Comparison of ENCODE assay signal across 15 mouse cellular contexts in genomic region chr4:126319806-126320205, GRCm38 (mm10). TPM values are rescaled to one million over a fixed set of nuclear protein-coding genes. Genes with fewer than 3 reads are reported as not detected.
DNase-seq lines count a peak whose midpoint lies in the region; ATAC-seq and TF ChIP-seq lines count a peak whose summit lies in the region.
"Had no signal": no experiment of that assay in that cellular context is flagged by ENCODE, and none has a peak within 500 bp of the region (broad histone marks: within the 10 kb centered on the region; RNA-seq: fewer than 3 reads in every experiment).

No protein-coding gene starts in this region.

- no peak for ATAC-seq in heart, embryonic 13.5 days (ENCODE audit: extremely low read depth, insufficient number of reproducible peaks, low FRiP score, low TSS enrichment)
- ATAC-seq in heart, embryonic 11.5 days (replicated peaks; ENCODE audit: insufficient number of reproducible peaks, low FRiP score, low TSS enrichment): no peak
- ATAC-seq in megakaryocyte, adult 5-6 weeks (ENCODE audit: poor library complexity, severe bottlenecking): no peak
- ATAC-seq in liver, embryonic 14.5 days (ENCODE audit: insufficient read depth): no peak

- DNase-seq in liver, embryonic 14.5 days (ENCODE audit: low read depth in 3 of 3, low spot score in 3 of 3): no peak
- no peak for DNase-seq in frontal cortex, postnatal 25 days (ENCODE audit: low spot score in 2 of 2)
- no peak for DNase-seq in left cerebral cortex, postnatal 36 days (ENCODE audit: low spot score in 2 of 2)
- DNase-seq: adrenal gland, adult 2 months; lung, embryonic 14.5 days; lung, postnatal 4 days; midbrain, embryonic 14.5 days; right cerebral cortex, adult 18-20 months had no signal

- H3K27me3 ChIP-seq in heart, embryonic 13.5 days (replicated peaks): peaks cover 28% of the 10 kb centered on the region
- H3K27me3 ChIP-seq in heart, embryonic 11.5 days (ENCODE audit: control insufficient read depth, insufficient read depth, low read length): peaks cover 22% of the 10 kb centered on the region
- H3K27me3 ChIP-seq in megakaryocyte, embryonic 14.5 days (replicated peaks): peaks cover 20% of the 10 kb centered on the region
- H3K27me3 ChIP-seq in liver, embryonic 14.5 days (ENCODE audit: control insufficient read depth, insufficient read depth, low read length): no peaks in the 10 kb centered on the region

- H3K36me3 ChIP-seq in heart, embryonic 13.5 days: peaks cover 40% of the 10 kb centered on the region
- H3K36me3 ChIP-seq in heart, embryonic 11.5 days (ENCODE audit: control insufficient read depth, insufficient read depth, low read length): peaks cover 22% of the 10 kb centered on the region
- peaks cover 51% of the 10 kb centered on the region for H3K36me3 ChIP-seq in megakaryocyte, embryonic 14.5 days (replicated peaks; ENCODE audit: low read length)
- peaks cover 10% of the 10 kb centered on the region for H3K36me3 ChIP-seq in liver, embryonic 14.5 days (replicated peaks; ENCODE audit: control insufficient read depth, insufficient read depth, low read depth)

- no peak for TF ChIP-seq CTCF in liver, embryonic 14.5 days (IDR thresholded peaks at IDR 0.05; ENCODE audit: low read depth)

- peaks cover 31% of the 10 kb centered on the region for H3K4me1 ChIP-seq in heart, embryonic 13.5 days
- H3K4me1 ChIP-seq in heart, embryonic 11.5 days (ENCODE audit: control insufficient read depth, insufficient read depth, low read length): peaks cover 7% of the 10 kb centered on the region; the same call in 1 of the 2 replicates
- peaks cover 44% of the 10 kb centered on the region for H3K4me1 ChIP-seq in megakaryocyte, embryonic 14.5 days
- peaks cover 4 to 6% of the 10 kb centered on the region in 2 experiments; a peak in 2 of 4 replicates for H3K4me1 ChIP-seq in liver, embryonic 14.5 days (replicated peaks; ENCODE audit: control insufficient read depth in 2 of 2, insufficient read depth in 2 of 2, low read length in 1 of 2)

- peak overlapping the region; percentile 95; the same call in 1 of the 2 replicates for H3K4me2 ChIP-seq in heart, embryonic 13.5 days
- H3K4me2 ChIP-seq in heart, embryonic 11.5 days: no peak overlapping the region
- H3K4me2 ChIP-seq in liver, embryonic 14.5 days (ENCODE audit: low read depth): peak overlapping the region; percentile 5; the same call in 1 of the 2 replicates

- H3K9ac ChIP-seq in heart, embryonic 13.5 days: peak overlapping the region; percentile 37; the same call in 1 of the 2 replicates
- no peak overlapping the region for H3K9ac ChIP-seq in heart, embryonic 11.5 days (ENCODE audit: low read depth, low read length)
- H3K9ac ChIP-seq in liver, embryonic 14.5 days (replicated peaks): no peak overlapping the region

- H3K27ac ChIP-seq in heart, embryonic 13.5 days (replicated peaks): no peak overlapping the region
- no peak overlapping the region for H3K27ac ChIP-seq in heart, embryonic 11.5 days (ENCODE audit: low read depth, low read length)
- H3K27ac ChIP-seq in liver, embryonic 14.5 days: no peak overlapping the region
- H3K27ac ChIP-seq: embryonic facial prominence, embryonic 12.5 days; heart, embryonic 10.5 days had no signal

- no peaks in the 10 kb centered on the region for H3K9me3 ChIP-seq in heart, embryonic 13.5 days
- H3K9me3 ChIP-seq in heart, embryonic 11.5 days (replicated peaks; ENCODE audit: control insufficient read depth, low read length): no peaks in the 10 kb centered on the region
- no peaks in the 10 kb centered on the region for H3K9me3 ChIP-seq in megakaryocyte, embryonic 14.5 days
- no peaks in the 10 kb centered on the region for H3K9me3 ChIP-seq in liver, embryonic 14.5 days (ENCODE audit: control insufficient read depth, low read length)
- H3K9me3 ChIP-seq: embryonic facial prominence, embryonic 12.5 days; heart, embryonic 10.5 days had no signal

- no peak overlapping the region for H3K4me3 ChIP-seq in heart, embryonic 13.5 days
- no peak overlapping the region for H3K4me3 ChIP-seq in heart, embryonic 11.5 days (ENCODE audit: low read depth, low read length)
- peak overlapping the region; percentile 51 for H3K4me3 ChIP-seq in megakaryocyte, embryonic 14.5 days (replicated peaks)
- H3K4me3 ChIP-seq in liver, embryonic 14.5 days (ENCODE audit: insufficient read depth in 1 of 2, low read depth in 2 of 2, low read length in 2 of 2): no peak overlapping the region

- 77% methylated on average over 6 of the region's 6 CpGs for WGBS in heart, embryonic 13.5 days
- 91% methylated on average over 6 of the region's 6 CpGs for WGBS in heart, embryonic 11.5 days (ENCODE audit: insufficient replicate concordance)
- WGBS in liver, embryonic 14.5 days (ENCODE audit: insufficient replicate concordance): 70% methylated on average over 6 of the region's 6 CpGs

- no peak for TF ChIP-seq EP300 in liver, embryonic 14.5 days (IDR thresholded peaks at IDR 0.05; ENCODE audit: low read depth)

- intact Hi-C loops in left cerebral cortex, postnatal 36 days (cut with DNase I): no loop called here

RNA-seq across cellular contexts. Expression of gene Adprhl2, which starts 1.7 kb away (rescaled TPM):
- polyA plus RNA-seq in heart, embryonic 13.5 days (2015; fragmentation: Nextera tagmentation; extraction: Ambion mirVana): 40.5 and 44.6 TPM in 2 replicates
- polyA plus RNA-seq in heart, embryonic 11.5 days (2014; fragmentation: Nextera tagmentation; extraction: Ambion mirVana): 28.8 and 30.1 TPM in 2 replicates
- 28.0 and 35.0 TPM in 2 replicates for polyA plus RNA-seq in megakaryocyte, embryonic 14.5 days (2012; ENCODE audit: insufficient read depth, low replicate concordance)
- total RNA-seq in megakaryocyte, adult 5-6 weeks (2015): 5.6 and 8.2 TPM in 2 replicates
- 10.7 and 21.7 TPM in 2 replicates for total RNA-seq in megakaryocyte, adult 5-6 weeks (2017)
- polyA plus RNA-seq in liver, embryonic 14.5 days (2012; rRNA removed): 15.4 TPM in 2 replicates
- polyA plus RNA-seq in liver, embryonic 14.5 days (2014; fragmentation: Nextera tagmentation; extraction: Ambion mirVana): 15.4 and 18.4 TPM in 2 replicates
- total RNA-seq in left cerebral cortex, postnatal 36 days (2021): 10 to 100 TPM; 25.2 to 28.0 TPM

RNA-seq across cellular contexts. Expression of gene Tekt2, which starts 5.7 kb away (rescaled TPM):
- polyA plus RNA-seq in heart, embryonic 13.5 days (2015; fragmentation: Nextera tagmentation; extraction: Ambion mirVana): 1.7 and 2.4 TPM in 2 replicates
- 0.96 and 1.5 TPM in 2 replicates for polyA plus RNA-seq in heart, embryonic 11.5 days (2014; fragmentation: Nextera tagmentation; extraction: Ambion mirVana)
- polyA plus RNA-seq in megakaryocyte, embryonic 14.5 days (2012; ENCODE audit: insufficient read depth, low replicate concordance): not detected in 2 replicates
- 0.38 TPM in 1 of 2 replicates, not detected in the other for total RNA-seq in megakaryocyte, adult 5-6 weeks (2015)
- not detected in 2 replicates for total RNA-seq in megakaryocyte, adult 5-6 weeks (2017)
- polyA plus RNA-seq in liver, embryonic 14.5 days (2012; rRNA removed): 0.45 and 0.85 TPM in 2 replicates
- polyA plus RNA-seq in liver, embryonic 14.5 days (2014; fragmentation: Nextera tagmentation; extraction: Ambion mirVana): 0.39 and 0.44 TPM in 2 replicates
- total RNA-seq in left cerebral cortex, postnatal 36 days (2021): 1 to 10 TPM; 1.1 to 2.2 TPM
- total RNA-seq: common myeloid progenitor, adult 5-6 weeks had no signal

RNA-seq across cellular contexts. Expression of gene Col8a2, which starts 33.2 kb away (rescaled TPM):
- polyA plus RNA-seq in heart, embryonic 13.5 days (2015; fragmentation: Nextera tagmentation; extraction: Ambion mirVana): 4.2 and 4.9 TPM in 2 replicates
- polyA plus RNA-seq in heart, embryonic 11.5 days (2014; fragmentation: Nextera tagmentation; extraction: Ambion mirVana): 2.0 and 3.0 TPM in 2 replicates
- not detected in 2 replicates for polyA plus RNA-seq in megakaryocyte, embryonic 14.5 days (2012; ENCODE audit: insufficient read depth, low replicate concordance)
- total RNA-seq in megakaryocyte, adult 5-6 weeks (2015): not detected in 2 replicates
- not detected in 2 replicates for total RNA-seq in megakaryocyte, adult 5-6 weeks (2017)
- polyA plus RNA-seq in liver, embryonic 14.5 days (2012; rRNA removed): 0.15 and 0.28 TPM in 2 replicates
- polyA plus RNA-seq in liver, embryonic 14.5 days (2014; fragmentation: Nextera tagmentation; extraction: Ambion mirVana): 0.25 and 0.52 TPM in 2 replicates
- total RNA-seq in left cerebral cortex, postnatal 36 days (2021): 1 to 10 TPM; 1.6 to 1.7 TPM
- total RNA-seq: common myeloid progenitor, adult 5-6 weeks had no signal

RNA-seq across cellular contexts. Expression of gene Trappc3, which starts 57.7 kb away (rescaled TPM):
- 68.5 and 74.5 TPM in 2 replicates for polyA plus RNA-seq in heart, embryonic 13.5 days (2015; fragmentation: Nextera tagmentation; extraction: Ambion mirVana)
- polyA plus RNA-seq in heart, embryonic 11.5 days (2014; fragmentation: Nextera tagmentation; extraction: Ambion mirVana): 11.0 and 28.0 TPM in 2 replicates
- polyA plus RNA-seq in megakaryocyte, embryonic 14.5 days (2012; ENCODE audit: insufficient read depth, low replicate concordance): 4.8 and 29.6 TPM in 2 replicates
- 30.1 and 40.9 TPM in 2 replicates for total RNA-seq in megakaryocyte, adult 5-6 weeks (2015)
- 56.3 and 58.6 TPM in 2 replicates for total RNA-seq in megakaryocyte, adult 5-6 weeks (2017)
- 16.3 and 23.4 TPM in 2 replicates for polyA plus RNA-seq in liver, embryonic 14.5 days (2012; rRNA removed)
- 8.8 and 9.2 TPM in 2 replicates for polyA plus RNA-seq in liver, embryonic 14.5 days (2014; fragmentation: Nextera tagmentation; extraction: Ambion mirVana)
- total RNA-seq in left cerebral cortex, postnatal 36 days (2021): 10 to 100 TPM; 75.7 to 90.0 TPM
